Mouse (Mus musculus) CH12.LX (cell line): ENCODE data around the gene Map4k1. TPM values are rescaled to one million over a fixed set of nuclear protein-coding genes. Genes with fewer than 3 reads are reported as not detected.
A peak's percentile ranks its signal among the peaks of the same experiment; 100 is the strongest.

Source experiments
- DNase-seq: peaks from one replicate; pipeline ENCODE4 v3.0.0-alpha.2; 2013; ENCODE audit errors: extremely low read depth
- H3K27ac ChIP-seq: 2 replicates; pipeline ENCODE4 v1.5.1; 2012; ENCODE audit warnings: low read depth, mild to moderate bottlenecking, control low read depth, moderate library complexity; ENCODE audit not compliant: insufficient read depth
- H3K27me3 ChIP-seq: replicated peaks from 2 replicates; pipeline ENCODE3; 2012; ENCODE audit warnings: inconsistent platforms
- H3K36me3 ChIP-seq, 2 experiments: replicated peaks in 1 of 2; 2 replicates each; pipeline versions ENCODE3 to v1.6.1; 2012; ENCODE audit warnings: inconsistent platforms in 1 of 2, low read length in 1 of 2, mild to moderate bottlenecking in 1 of 2, mixed read lengths in 1 of 2, moderate library complexity in 1 of 2; ENCODE audit not compliant: control insufficient read depth in 1 of 2, insufficient read depth in 1 of 2
- H3K4me1 ChIP-seq, 2 experiments: 2 replicates each; pipeline ENCODE4 v1.6.1; 2012; ENCODE audit warnings: inconsistent platforms in 1 of 2, moderate library complexity in 1 of 2; ENCODE audit not compliant: insufficient read depth in 2 of 2, control insufficient read depth in 1 of 2
- H3K4me2 ChIP-seq: 2 replicates; pipeline ENCODE4 v1.6.1; 2012; ENCODE audit warnings: low read depth, mild to moderate bottlenecking, control low read depth; ENCODE audit not compliant: poor library complexity, insufficient read depth, severe bottlenecking
- H3K4me3 ChIP-seq, 3 experiments: fragments of 150-350 bp in 1 of 3; sonication (generic) in 1 of 3; replicated peaks in 1 of 3; 2 replicates each; pipeline versions ENCODE3 to v1.5.1; 2011 to 2012; ENCODE audit warnings: low read depth in 2 of 3, low read length in 2 of 3, mild to moderate bottlenecking in 2 of 3, moderate library complexity in 2 of 3, control low read depth in 1 of 3, improper control_type of control experiment in 1 of 3, inconsistent platforms in 1 of 3, mixed read lengths in 1 of 3; ENCODE audit not compliant: poor library complexity in 1 of 3
- H3K79me2 ChIP-seq: replicated peaks from 2 replicates; pipeline ENCODE4 v1.6.1; 2012; ENCODE audit warnings: mild to moderate bottlenecking, moderate library complexity; ENCODE audit not compliant: control insufficient read depth, poor library complexity, insufficient read depth, severe bottlenecking; ENCODE audit errors: extremely low read depth
- H3K9ac ChIP-seq: 2 replicates; pipeline ENCODE4 v1.6.1; 2012; ENCODE audit warnings: low read depth, mild to moderate bottlenecking, control low read depth, moderate library complexity; ENCODE audit not compliant: insufficient read depth
- H3K9me3 ChIP-seq: replicated peaks from 2 replicates; pipeline ENCODE3; 2012; ENCODE audit warnings: low read length, inconsistent platforms, mixed read lengths
- BHLHE40 ChIP-seq: IDR thresholded peaks from 2 replicates; pipeline ENCODE4 v1.6.1; 2011; ENCODE audit warnings: mild to moderate bottlenecking, low read depth, low read length, improper control_type of control experiment
- CHD2 ChIP-seq: IDR thresholded peaks from 2 replicates; pipeline ENCODE4 v1.6.1; 2011; ENCODE audit warnings: low read length, improper control_type of control experiment
- E2F4 ChIP-seq: IDR thresholded peaks from 2 replicates; pipeline ENCODE4 v1.6.1; 2011; ENCODE audit warnings: low read depth, low read length, improper control_type of control experiment; ENCODE audit not compliant: insufficient replicate concordance
- ELF1 ChIP-seq: IDR thresholded peaks from 2 replicates; pipeline ENCODE4 v1.6.1; 2014; ENCODE audit warnings: low read depth, mild to moderate bottlenecking, inconsistent platforms, low read length, improper control_type of control experiment
- EP300 ChIP-seq: IDR thresholded peaks from 2 replicates; pipeline ENCODE4 v1.6.1; 2011; ENCODE audit warnings: low read length, improper control_type of control experiment
- ETS1 ChIP-seq: conservative IDR thresholded peaks from 2 replicates; pipeline ENCODE4 v1.6.1; 2012; ENCODE audit warnings: low read depth, mild to moderate bottlenecking, inconsistent platforms, low read length, improper control_type of control experiment, moderate library complexity
- JUND ChIP-seq: conservative IDR thresholded peaks from 2 replicates; pipeline ENCODE4 v1.6.1; 2011; ENCODE audit warnings: low read depth, low read length, improper control_type of control experiment
- MAFK ChIP-seq: IDR thresholded peaks from 2 replicates; pipeline ENCODE4 v1.6.1; 2011; ENCODE audit warnings: low read length, improper control_type of control experiment; ENCODE audit not compliant: insufficient replicate concordance
- MAX ChIP-seq: IDR thresholded peaks from 2 replicates; pipeline ENCODE4 v1.6.1; 2011; ENCODE audit warnings: low read length, improper control_type of control experiment
- MAZ ChIP-seq: IDR thresholded peaks from 2 replicates; pipeline ENCODE4 v1.6.1; 2012; ENCODE audit warnings: low read depth, mild to moderate bottlenecking, inconsistent platforms, low read length, improper control_type of control experiment, moderate library complexity
- MYC ChIP-seq: IDR thresholded peaks from 2 replicates; pipeline ENCODE4 v1.6.1; 2011; ENCODE audit warnings: low read depth, mild to moderate bottlenecking, improper control_type of control experiment, low read length
- NELFE ChIP-seq: IDR thresholded peaks from 2 replicates; pipeline ENCODE4 v1.6.1; 2011; ENCODE audit warnings: low read depth, low read length, improper control_type of control experiment
- NRF1 ChIP-seq: IDR thresholded peaks from 2 replicates; pipeline ENCODE4 v1.6.1; 2014; ENCODE audit warnings: low read depth, mild to moderate bottlenecking, inconsistent platforms, low read length, improper control_type of control experiment, moderate library complexity
- PAX5 ChIP-seq: IDR thresholded peaks from 2 replicates; pipeline ENCODE4 v1.6.1; 2012; ENCODE audit warnings: low read length, inconsistent platforms, mixed read lengths
- POLR2AphosphoS2 ChIP-seq: IDR thresholded peaks from 2 replicates; pipeline ENCODE4 v1.6.1; 2011; ENCODE audit warnings: low read depth, low read length, improper control_type of control experiment
- RCOR1 ChIP-seq: conservative IDR thresholded peaks from 2 replicates; pipeline ENCODE4 v1.6.1; 2012; ENCODE audit warnings: low read depth, mild to moderate bottlenecking, inconsistent platforms, low read length, improper control_type of control experiment
- TBP ChIP-seq: conservative IDR thresholded peaks from 2 replicates; pipeline ENCODE4 v1.6.1; 2011; ENCODE audit warnings: low read depth, low read length, improper control_type of control experiment
- UBTF ChIP-seq: IDR thresholded peaks from 2 replicates; pipeline ENCODE4 v1.6.1; 2012; ENCODE audit warnings: low read depth, mild to moderate bottlenecking, inconsistent platforms, low read length, improper control_type of control experiment, moderate library complexity
- USF1 ChIP-seq: IDR thresholded peaks from 2 replicates; pipeline ENCODE4 v1.6.1; 2014; ENCODE audit warnings: low read depth, mild to moderate bottlenecking, inconsistent platforms, low read length, improper control_type of control experiment
- USF2 ChIP-seq: conservative IDR thresholded peaks from 2 replicates; pipeline ENCODE4 v1.6.1; 2011; ENCODE audit warnings: low read depth, low read length, improper control_type of control experiment
- ZC3H11A ChIP-seq: IDR thresholded peaks from 2 replicates; pipeline ENCODE4 v1.6.1; 2012; ENCODE audit warnings: low read depth, mild to moderate bottlenecking, inconsistent platforms, low read length, improper control_type of control experiment
- dilution Hi-C: fragments of 300-500 bp; cut with MboI; formaldehyde crosslinking; loops from 2 replicates; pipeline ENCODE4 v1.14.3; 2020; ENCODE audit warnings: low sequenced_read_pairs; ENCODE audit not compliant: extremely low pct_unique_long_range_greater_than_20kb, extremely low pct_ligation_motif_present
- in situ Hi-C: fragments of 300-500 bp; cut with MboI; formaldehyde crosslinking; loops from 3 replicates; pipeline ENCODE4 v1.14.3; 2019; ENCODE audit warnings: low sequenced_read_pairs, low pct_ligation_motif_present, low pct_unique_long_range_greater_than_20kb, mixed read lengths
- polyA plus RNA-seq: library from polyadenylated mRNA; unstranded; fragments of >175 nt; gene quantifications from 2 replicates; pipeline ENCODE4 v1.2.1, GENCODE M21; 2012; ENCODE audit warnings: low read depth; ENCODE audit not compliant: insufficient read length
- total RNA-seq, 2 experiments: library from RNA; depleted of rRNA; stranded (reverse); fragments of 300-350 nt in 1 of 2; fragments of >200 nt in 1 of 2; gene quantifications; 2 replicates each; pipeline ENCODE4 v1.2.3; 2012 to 2014

The Map4k1 gene
- total and polyA plus RNA-seq, 3 experiments = 114 to 395 (median 183) TPM

- Histone ChIP-seq H3K79me2 (no peaks in the 10 kb centered on the region), H3K4me3 (no peak overlapping the region), H3K9ac (no peak overlapping the region), H3K4me1 (peaks cover 9 to 46% of the 10 kb centered on the region in 2 experiments), H3K9me3 (peaks cover 5% of the 10 kb centered on the region), H3K4me2 (peak overlapping the region; percentile 11; the same call in 1 of the 2 replicates), H3K27me3 (no peaks in the 10 kb centered on the region), H3K36me3 (peaks cover 4 to 12% of the 10 kb centered on the region in 2 experiments), H3K27ac (no peak overlapping the region)
- in situ Hi-C loops = loop anchor here (25.0 kb wide), 1 partner anchor 256 kb away; the partner anchor contains the start of gene Rinl
- no peak for DNase-seq
- dilution Hi-C loops = no loop called here
- no peak for TF ChIP-seq ELF1
- TF ChIP-seq ZC3H11A = no peak
- TF ChIP-seq TBP = no peak
- peak; percentile 46; the same call in 1 of the 2 replicates for TF ChIP-seq EP300
- TF ChIP-seq NRF1 = no peak
- TF ChIP-seq MAX = no peak
- no peak for TF ChIP-seq USF1
- TF ChIP-seq MAZ = no peak
Measured at GRCm38 (mm10) chr7:29043016-29043673, 61.3 kb downstream of the Map4k1 start.

DNA sequence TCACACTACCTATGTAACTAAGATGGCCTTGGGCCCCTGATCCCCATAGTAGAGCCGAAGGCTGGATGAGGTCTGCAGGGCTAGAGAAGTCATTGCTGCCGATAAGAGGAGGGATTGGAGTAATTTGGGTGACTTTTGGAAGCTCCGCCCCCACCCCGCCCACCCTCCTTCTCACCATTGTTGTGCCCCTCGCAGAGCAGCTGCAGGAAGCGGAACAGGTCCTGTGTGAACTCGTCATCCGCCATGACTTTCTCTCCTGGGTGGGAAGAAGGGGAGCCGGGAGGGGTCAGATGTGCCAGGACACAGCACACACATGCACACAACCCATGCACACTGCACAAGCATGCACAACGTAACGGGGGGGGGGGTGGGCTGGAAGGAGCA, 61.8 kb downstream of the Map4k1 start:
- Histone ChIP-seq H3K4me1 (peaks cover 12 to 46% of the 10 kb centered on the region in 2 experiments), H3K9me3 (peaks cover 5% of the 10 kb centered on the region), H3K36me3 (peaks cover 4 to 12% of the 10 kb centered on the region in 2 experiments), H3K4me3 (no peak overlapping the region), H3K27ac (no peak overlapping the region), H3K79me2 (no peaks in the 10 kb centered on the region), H3K9ac (no peak overlapping the region), H3K4me2 (peak overlapping the region; percentile 11; the same call in 1 of the 2 replicates), H3K27me3 (no peaks in the 10 kb centered on the region)
- no peak for DNase-seq
- in situ Hi-C loops = loop anchor here (25.0 kb wide), 1 partner anchor 256 kb away; the partner anchor contains the start of gene Rinl
- dilution Hi-C loops = no loop called here
- TF ChIP-seq USF1 (no peak), ZC3H11A (no peak), JUND (no peak), BHLHE40 (no peak), USF2 (no peak), UBTF (no peak), MAZ (no peak), PAX5 (no peak), E2F4 (no peak), RCOR1 (no peak), NRF1 (no peak), POLR2AphosphoS2 (no peak), NELFE (no peak), MAFK (no peak), ETS1 (no peak), MYC (no peak), CHD2 (no peak), TBP (no peak)
